Mouse (Mus musculus) cerebellum, adult 2 months (tissue): ENCODE data around the gene Tmed6.

Experiments used
- CTCF ChIP-seq: fragments of 200-500 bp; IDR thresholded peaks from 2 replicates; pipeline ENCODE4 v1.5.1; 2011; ENCODE audit warnings: low read depth, mild to moderate bottlenecking, control low read depth, low read length, moderate library complexity, borderline replicate concordance; ENCODE audit not compliant: insufficient read depth
- POLR2A ChIP-seq: fragments of 200-500 bp; IDR thresholded peaks from 2 replicates; pipeline ENCODE4 v1.6.1; 2011; ENCODE audit warnings: low read length, control low read depth, borderline replicate concordance; ENCODE audit not compliant: insufficient read depth

DNA sequence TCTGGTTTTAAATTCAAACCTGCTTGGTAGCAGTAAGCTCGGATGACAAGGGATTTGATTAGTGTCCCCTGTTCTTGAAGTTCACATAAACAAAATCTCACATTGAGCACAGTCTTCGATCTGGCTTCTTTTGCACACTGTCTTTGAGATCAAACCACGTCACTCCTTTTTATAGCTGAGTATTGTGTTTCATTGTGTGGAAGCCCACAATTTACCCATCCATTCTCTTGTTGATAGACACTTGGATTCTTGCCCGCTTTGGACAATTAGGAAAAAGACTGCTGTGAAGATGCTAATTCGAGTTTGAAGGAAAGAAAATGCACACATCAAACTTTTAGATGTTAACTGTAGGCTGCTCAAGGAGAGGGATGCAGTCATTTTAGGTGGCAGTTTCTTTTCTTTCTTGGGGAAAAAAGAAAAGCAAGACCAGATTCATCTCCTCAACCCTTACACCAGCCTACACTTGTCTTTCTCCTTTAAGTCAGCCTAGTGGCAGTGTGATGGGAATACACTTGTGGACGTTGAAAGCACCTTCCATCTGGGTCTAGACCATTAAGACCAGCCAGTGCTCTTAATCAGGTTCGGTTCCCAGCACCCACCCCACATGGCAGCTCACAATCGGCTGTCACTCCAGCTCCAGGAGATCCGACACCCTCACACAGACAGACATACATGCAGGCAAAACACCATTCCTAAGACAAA, 45.3 kb upstream of the Tmed6 start:
- no peak for TF ChIP-seq CTCF
- no peak for TF ChIP-seq POLR2A
